Mouse (Mus musculus) cerebellum, adult 8-10 months (tissue): ENCODE data around the gene Impg2.
A peak's percentile ranks its signal among the peaks of the same experiment; 100 is the strongest.

Source experiments
- DNase-seq: peaks from one replicate; pipeline ENCODE4 v3.0.0; 2022

Impg2 gene

GRCm38 (mm10) chr16:56204051-56204450 lies at the start of gene Impg2:
Gene Impg2 (plus strand): TSS chr16:56204313.
- DNase-seq, result no peak

DNA sequence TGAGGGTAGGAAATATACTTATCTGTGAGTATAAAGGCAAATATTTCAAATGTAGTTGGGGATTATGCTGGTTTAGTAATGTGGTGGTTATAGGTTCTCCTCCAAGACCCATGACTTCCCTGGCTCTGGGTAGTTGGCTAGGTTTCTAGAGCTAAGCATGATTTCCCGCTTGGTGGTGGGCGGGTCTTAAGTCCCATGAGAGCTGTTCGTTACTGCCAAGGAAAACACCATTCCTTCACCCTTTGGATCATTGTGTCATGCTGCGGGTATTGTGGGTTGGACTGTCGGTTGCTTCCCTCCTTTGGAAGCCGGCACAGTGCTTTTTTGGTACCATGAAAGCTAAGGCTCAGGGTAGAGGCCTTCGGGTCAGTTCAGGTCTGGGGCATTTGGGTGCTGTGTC lies 40.6 kb upstream of the Impg2 start:
- DNase-seq, result no peak

DNA sequence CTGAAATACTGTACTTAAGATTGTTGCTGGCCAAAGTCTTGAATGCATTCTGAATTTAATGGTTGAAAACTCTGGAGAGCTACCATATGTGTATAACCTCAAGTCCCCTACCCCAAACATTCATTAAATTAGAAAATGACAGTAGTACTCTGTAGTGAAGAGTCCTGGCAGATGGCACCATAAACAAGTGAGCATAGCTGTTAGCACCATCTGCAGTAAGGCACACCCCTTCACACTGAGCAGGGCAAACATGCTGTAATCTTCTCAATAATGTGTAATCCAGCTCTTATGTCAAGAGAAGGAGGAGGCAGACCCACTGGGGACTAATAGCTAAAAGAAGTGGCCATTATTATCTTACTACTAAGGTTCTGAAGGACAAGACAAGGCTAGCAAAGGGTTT lies 33.9 kb upstream of the Impg2 start:
- DNase-seq, result no peak

DNA sequence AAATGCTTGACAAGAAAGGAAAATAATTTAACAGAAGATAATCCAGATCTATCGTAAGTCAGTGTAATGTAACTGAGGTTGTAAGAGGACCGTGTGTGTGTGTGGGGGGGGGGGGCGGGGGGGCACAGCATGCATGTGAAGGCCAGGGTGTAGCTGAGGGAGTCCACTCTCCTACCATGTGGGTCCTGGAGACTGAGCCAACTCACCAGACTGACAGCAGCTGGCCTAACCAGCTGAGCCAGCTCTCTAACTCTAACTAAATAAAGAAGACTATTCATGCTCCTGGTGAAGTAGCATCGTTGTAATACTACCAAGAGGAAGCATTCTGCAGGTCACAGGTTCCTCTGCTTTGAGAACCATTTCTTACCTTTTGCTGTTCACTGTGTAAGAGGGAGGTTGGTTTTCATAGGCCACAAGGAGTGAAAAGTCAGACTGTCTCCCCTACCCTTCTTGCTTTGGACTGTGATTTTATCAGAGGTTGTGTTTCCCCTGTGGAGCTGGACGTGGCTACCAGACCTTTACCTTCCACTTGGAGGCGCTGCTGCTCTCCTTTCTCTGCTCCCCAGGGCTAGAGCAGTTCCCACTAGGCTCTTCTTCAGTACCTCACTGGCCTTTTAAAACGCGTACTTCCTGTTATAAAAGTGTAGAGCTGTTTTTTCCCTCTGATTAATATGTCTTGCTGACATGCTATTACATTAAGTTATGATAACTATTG lies 28.1 kb upstream of the Impg2 start:
- DNase-seq, result peak; percentile 12

- no peak for DNase-seq
Measured at GRCm38 (mm10) chr16:56186863-56187262, 17.2 kb upstream of the Impg2 start.

GRCm38 (mm10) chr16:56188198-56188597 lies 15.9 kb upstream of the Impg2 start:
- DNase-seq, result no peak

DNA sequence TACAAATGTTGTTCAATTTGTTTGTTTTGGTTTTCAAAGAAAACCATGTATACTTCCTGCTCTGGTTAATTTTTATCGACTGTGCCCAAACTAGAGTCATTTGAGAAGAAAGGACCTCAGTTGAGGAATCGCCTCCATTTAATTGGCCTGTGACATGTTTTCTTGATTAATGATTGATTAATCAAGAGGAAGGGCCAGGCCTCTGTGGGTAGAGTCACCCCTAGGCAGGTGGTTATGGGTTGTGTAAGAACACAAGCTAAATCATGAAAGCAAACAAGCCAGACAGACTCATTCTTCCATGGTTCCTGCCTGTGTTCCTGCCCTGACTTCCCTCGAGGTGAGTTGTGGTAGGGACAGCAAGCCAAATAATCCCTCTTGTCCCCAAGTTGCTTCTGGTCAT lies 8.6 kb downstream of the Impg2 start:
- DNase-seq, result no peak

GRCm38 (mm10) chr16:56227686-56228085 lies 23.6 kb downstream of the Impg2 start:
- DNase-seq, result no peak

GRCm38 (mm10) chr16:56229455-56229854 lies 25.3 kb downstream of the Impg2 start:
- DNase-seq, result no peak

DNA sequence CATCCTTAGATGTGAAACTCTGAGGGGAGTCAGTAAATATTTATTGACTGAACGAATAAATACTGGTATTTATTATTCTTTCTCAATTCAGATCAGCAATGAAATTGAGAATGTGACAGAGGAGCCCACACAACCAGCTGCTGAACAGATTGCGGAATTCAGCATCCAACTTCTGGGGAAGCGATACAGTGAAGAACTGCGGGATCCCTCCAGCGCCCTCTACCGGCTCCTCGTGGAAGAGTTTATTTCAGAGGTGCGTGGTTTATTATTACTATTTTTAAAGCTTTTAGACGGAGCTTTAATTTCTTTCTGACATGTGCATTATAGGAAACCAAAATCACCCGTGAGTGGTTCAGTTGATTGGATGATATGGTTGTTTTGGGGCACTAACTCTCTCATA lies 27.2 kb downstream of the Impg2 start:
- no peak for DNase-seq

GRCm38 (mm10) chr16:56232736-56233135 lies 28.6 kb downstream of the Impg2 start:
- no peak for DNase-seq

DNA sequence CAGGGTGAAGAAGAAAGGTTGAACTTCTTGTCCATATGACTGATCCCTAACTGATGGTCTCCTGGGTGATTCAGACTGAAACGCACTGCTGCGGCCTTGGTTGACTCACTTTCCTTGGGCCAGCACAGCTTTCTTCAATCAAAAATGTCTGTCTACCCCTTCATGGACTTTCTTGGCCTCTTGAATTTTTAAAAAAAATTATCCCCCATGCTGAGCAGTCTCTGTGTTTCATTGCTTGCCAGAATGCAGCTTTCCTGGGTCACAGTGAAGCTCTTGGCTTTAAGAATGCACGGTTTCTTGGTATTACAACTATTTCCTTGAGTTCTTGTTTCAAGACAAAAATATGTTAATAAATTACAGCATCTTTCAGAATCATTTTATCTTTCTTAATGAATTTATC lies 41.9 kb downstream of the Impg2 start:
- no peak for DNase-seq

DNA sequence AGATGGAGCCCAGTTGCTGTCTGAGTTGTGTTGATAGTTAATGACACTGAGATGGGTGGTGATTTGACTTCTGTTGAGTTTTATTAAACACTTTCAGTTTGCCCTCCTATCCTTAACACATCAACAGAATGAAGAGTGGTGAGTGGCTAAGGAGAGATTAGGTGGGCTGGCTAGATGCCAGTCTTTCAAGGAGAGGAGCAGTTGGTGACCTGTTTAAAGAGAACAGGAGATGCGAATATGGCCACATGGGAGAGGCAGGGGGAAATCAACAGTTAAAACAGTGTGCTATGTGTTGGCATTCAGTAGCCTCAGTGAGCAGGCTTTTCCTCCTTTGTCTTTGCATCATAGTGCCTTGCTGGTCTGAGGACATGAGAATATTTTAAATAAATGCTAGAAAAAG lies 69.8 kb downstream of the Impg2 start:
- peak; percentile 5 for DNase-seq

- DNase-seq, result no peak
Measured at GRCm38 (mm10) chr16:56279060-56279459, 74.9 kb downstream of the Impg2 start.

- DNase-seq, result no peak
Measured at GRCm38 (mm10) chr16:56279752-56280151, 75.6 kb downstream of the Impg2 start.

DNA sequence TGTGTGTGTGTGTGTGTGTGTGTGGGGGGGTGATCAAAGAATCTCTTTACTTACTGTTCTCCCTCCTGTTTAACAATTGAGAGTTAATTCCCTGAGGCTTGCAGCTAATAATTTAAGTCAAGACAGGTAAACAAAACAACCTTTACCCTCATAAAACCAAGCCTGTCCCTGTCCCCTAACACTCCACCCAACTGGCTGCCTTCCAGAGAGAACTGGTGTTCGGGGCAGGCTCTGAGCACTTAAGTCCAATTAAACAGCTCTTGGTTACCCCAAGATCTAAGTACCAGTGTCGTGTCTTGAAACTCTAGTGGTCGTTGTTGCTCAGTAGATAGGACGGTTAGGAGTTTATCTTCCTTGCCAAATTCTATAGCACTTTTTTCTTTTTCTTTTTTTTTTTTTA lies 77.2 kb downstream of the Impg2 start:
- DNase-seq, result no peak

- DNase-seq, result peak; percentile 47
Measured at GRCm38 (mm10) chr16:56283330-56283729, 79.2 kb downstream of the Impg2 start.

DNA sequence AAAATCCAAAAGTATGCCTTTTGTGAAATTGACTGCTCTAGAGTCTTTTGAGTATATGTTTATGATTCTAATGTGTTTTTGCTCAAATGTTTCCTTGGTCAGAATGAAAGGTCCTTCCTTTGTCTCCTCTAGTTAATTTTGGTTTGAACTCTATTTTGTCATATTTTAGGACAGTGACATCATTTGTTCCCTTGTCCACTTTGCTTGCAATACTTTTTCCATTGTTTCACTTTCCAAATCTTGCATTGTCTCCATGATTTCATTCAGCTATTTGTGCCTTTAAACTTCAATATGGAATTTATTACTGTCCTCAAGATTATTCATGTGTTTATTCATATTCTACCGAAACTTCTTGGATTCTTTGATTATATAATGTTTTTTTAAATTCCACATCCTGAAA lies 79.8 kb downstream of the Impg2 start:
- no peak for DNase-seq

DNA sequence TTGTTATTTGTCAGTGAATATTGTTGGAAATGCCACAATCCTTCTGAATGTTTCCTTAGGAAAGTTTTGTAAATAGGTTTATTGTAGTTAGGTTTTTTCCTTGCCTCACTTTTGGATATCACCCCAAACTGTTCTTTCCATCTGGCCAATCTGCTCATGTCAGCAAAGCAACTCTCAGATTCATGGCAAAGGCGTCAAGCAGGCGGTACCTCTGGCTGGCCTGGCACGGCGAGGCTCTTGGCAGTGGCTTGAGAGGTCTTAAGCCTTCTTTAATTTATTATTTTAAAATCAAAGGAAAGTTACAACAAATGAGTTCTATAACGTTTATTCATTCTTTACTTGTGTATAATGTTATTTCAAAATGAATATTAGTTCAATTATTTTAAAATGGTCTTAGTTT lies 82.0 kb downstream of the Impg2 start:
- DNase-seq, result no peak

DNA sequence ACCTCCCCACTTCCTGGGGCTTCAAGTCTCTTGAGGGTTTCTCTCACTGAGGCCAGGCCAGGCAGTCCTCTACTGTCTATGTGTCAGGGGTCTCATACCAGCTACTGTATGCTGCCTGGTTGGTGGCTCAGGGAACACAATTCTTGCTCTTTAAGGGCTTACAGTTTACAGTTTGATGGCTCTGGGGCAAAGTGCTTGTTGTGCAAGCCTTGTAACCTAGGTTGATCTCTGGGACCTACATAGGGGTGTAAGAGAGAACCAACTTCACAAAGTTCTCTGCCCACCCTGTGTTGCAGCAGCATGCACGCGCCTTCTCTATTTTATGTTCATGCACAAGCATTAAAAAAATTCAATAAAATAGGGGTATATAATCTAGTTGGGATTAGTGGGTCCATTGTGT lies 82.9 kb downstream of the Impg2 start:
- DNase-seq, result no peak

- no peak for DNase-seq
Measured at GRCm38 (mm10) chr16:56294887-56295286, 90.8 kb downstream of the Impg2 start.

GRCm38 (mm10) chr16:56295888-56296648 lies 92.0 kb downstream of the Impg2 start:
- no peak for DNase-seq

DNA sequence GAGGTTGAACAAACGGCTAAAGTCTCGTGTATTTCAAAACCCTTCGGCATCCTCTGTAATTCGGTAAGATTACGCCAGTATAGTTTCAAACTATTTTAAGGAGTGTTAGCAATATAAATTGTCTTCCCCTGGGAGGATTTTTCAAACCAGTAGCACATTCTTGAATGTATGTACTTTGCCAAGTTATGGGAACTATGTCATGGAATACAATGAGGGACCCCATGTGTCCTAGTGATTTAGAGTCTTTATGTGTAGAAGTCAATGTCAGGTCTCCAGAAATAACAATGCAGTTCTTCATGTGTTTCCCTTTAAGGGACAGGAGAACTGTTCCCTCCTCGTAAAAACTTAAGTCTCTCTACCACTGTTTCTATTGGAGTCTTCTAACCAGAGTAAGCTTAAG lies 94.1 kb downstream of the Impg2 start:
- DNase-seq, result no peak

GRCm38 (mm10) chr16:56298836-56299235 lies 94.7 kb downstream of the Impg2 start:
- no peak for DNase-seq

GRCm38 (mm10) chr16:56302996-56303395 lies 98.9 kb downstream of the Impg2 start:
- DNase-seq, result no peak
